Mouse (Mus musculus) c-Kit-positive CD71-negative TER-119-negative erythroid progenitor cells, embryonic 14.5 days (primary cell): ENCODE data around the gene Bmf.
A peak's percentile ranks its signal among the peaks of the same experiment; 100 is the strongest.
"Not testable (repeated sequence)": the region's sequence is repeated elsewhere in the genome, so short reads cannot be mapped to it uniquely, and the experiment has no call there.

Source experiments
- DNase-seq: peaks from one replicate; pipeline ENCODE4 v3.0.0-alpha.2; 2013; ENCODE audit warnings: low read depth

Bmf gene

GRCm38 (mm10) chr2:118549507-118550473, at the start of gene Bmf:
Gene Bmf, minus strand, starts transcription at chr2:118549687.
- peak; percentile 90 for DNase-seq

GRCm38 (mm10) chr2:118599087-118599486, 49.6 kb upstream of the Bmf start:
- DNase-seq, result no peak

GRCm38 (mm10) chr2:118597673-118598568, 48.4 kb upstream of the Bmf start, which contains the start of gene Bub1b:
Gene Bub1b, plus strand, starts transcription at chr2:118598211.
- DNase-seq, result peak; percentile 86

- DNase-seq, result no peak
Measured at GRCm38 (mm10) chr2:118591083-118591482, 41.6 kb upstream of the Bmf start.

- DNase-seq, result no peak
Measured at GRCm38 (mm10) chr2:118587686-118588085, 38.2 kb upstream of the Bmf start.

- no peak for DNase-seq
Measured at GRCm38 (mm10) chr2:118586013-118586412, 36.5 kb upstream of the Bmf start.

GRCm38 (mm10) chr2:118573135-118573534, 23.6 kb upstream of the Bmf start:
- DNase-seq, result no peak

GRCm38 (mm10) chr2:118572183-118572836, 22.8 kb upstream of the Bmf start:
- no peak for DNase-seq

GRCm38 (mm10) chr2:118570939-118571338, 21.5 kb upstream of the Bmf start:
- no peak for DNase-seq

- no peak for DNase-seq
Measured at GRCm38 (mm10) chr2:118567179-118567578, 17.7 kb upstream of the Bmf start.

- DNase-seq, result no peak
Measured at GRCm38 (mm10) chr2:118562431-118562830, 12.9 kb upstream of the Bmf start.

- no peak for DNase-seq
Measured at GRCm38 (mm10) chr2:118562015-118562414, 12.5 kb upstream of the Bmf start.

- DNase-seq, result no peak
Measured at GRCm38 (mm10) chr2:118558426-118558825, 8.9 kb upstream of the Bmf start.

- DNase-seq, result not testable (repeated sequence)
Measured at GRCm38 (mm10) chr2:118554356-118554990, 5.0 kb upstream of the Bmf start.

GRCm38 (mm10) chr2:118551606-118552005, 2.1 kb upstream of the Bmf start:
- no peak for DNase-seq

- no peak for DNase-seq
Measured at GRCm38 (mm10) chr2:118548421-118549221, 866 bp downstream of the Bmf start.

- no peak for DNase-seq
Measured at GRCm38 (mm10) chr2:118547541-118548016, 1.9 kb downstream of the Bmf start.

GRCm38 (mm10) chr2:118546798-118547165, 2.7 kb downstream of the Bmf start:
- no peak for DNase-seq

GRCm38 (mm10) chr2:118546104-118546797, 3.2 kb downstream of the Bmf start:
- no peak for DNase-seq
